26 mouse cellular contexts compared by ENCODE assay signal in genomic region chr7:131880150-131880549, GRCm38 (mm10).
DNase-seq lines count a peak whose midpoint lies in the region; ATAC-seq and TF ChIP-seq lines count a peak whose summit lies in the region.
"Had no signal": no experiment of that assay in that cellular context is flagged by ENCODE, and none has a peak within 500 bp of the region (broad histone marks: within the 10 kb centered on the region; RNA-seq: fewer than 3 reads in every experiment).

No protein-coding gene starts in this region.

- H3K9me3 ChIP-seq in kidney, postnatal 0 days (replicated peaks; ENCODE audit: low read length), result no peaks in the 10 kb centered on the region
- H3K9me3 ChIP-seq in lung, postnatal 0 days (ENCODE audit: low read length), result no peaks in the 10 kb centered on the region
- no peaks in the 10 kb centered on the region for H3K9me3 ChIP-seq in liver, postnatal 0 days (ENCODE audit: low read length)
- H3K9me3 ChIP-seq: forebrain, embryonic 15.5 days; heart, embryonic 12.5 days; limb, embryonic 10.5 days; limb, embryonic 15.5 days; liver, embryonic 13.5 days; neural tube, embryonic 15.5 days had no signal

- no peaks in the 10 kb centered on the region for H3K27me3 ChIP-seq in kidney, postnatal 0 days (ENCODE audit: insufficient read depth, low read length)
- H3K27me3 ChIP-seq in lung, postnatal 0 days (replicated peaks; ENCODE audit: insufficient read depth, low read length), result no peaks in the 10 kb centered on the region
- no peaks in the 10 kb centered on the region for H3K27me3 ChIP-seq in liver, postnatal 0 days (ENCODE audit: insufficient read depth, low read length)
- H3K27me3 ChIP-seq: liver, embryonic 13.5 days had no signal

- 0 out of 2 replicates have a peak, but pooled peaks have one; percentile 30 for TF ChIP-seq EP300 in lung, postnatal 0 days (IDR thresholded peaks at IDR 0.05)
- TF ChIP-seq EP300 in liver, postnatal 0 days (IDR thresholded peaks at IDR 0.05; ENCODE audit: low read depth), result no peak

- no peaks in the 10 kb centered on the region for H3K4me1 ChIP-seq in kidney, postnatal 0 days (replicated peaks; ENCODE audit: insufficient read depth, low read length)
- H3K4me1 ChIP-seq in lung, postnatal 0 days (ENCODE audit: insufficient read depth, low read depth, low read length), result peaks cover 6% of the 10 kb centered on the region; the same call in 1 of the 2 replicates
- H3K4me1 ChIP-seq in liver, postnatal 0 days (ENCODE audit: insufficient read depth), result no peaks in the 10 kb centered on the region
- H3K4me1 ChIP-seq: forebrain, embryonic 15.5 days; heart, embryonic 12.5 days; limb, embryonic 10.5 days; limb, embryonic 15.5 days; liver, embryonic 13.5 days; neural tube, embryonic 15.5 days had no signal

- no peak for DNase-seq in kidney, postnatal 0 days (ENCODE audit: low spot score)
- DNase-seq in kidney, postnatal 25 days, result no peak
- DNase-seq in lung, postnatal 0 days (ENCODE audit: low spot score), result peak; percentile 85
- DNase-seq in lung, postnatal 4 days, result peak; percentile 31 to 76
- no peak for DNase-seq in liver, postnatal 0 days
- DNase-seq in testis, postnatal 14 days (ENCODE audit: low spot score), result no peak
- DNase-seq in yolk sac, embryonic 10.5 days (ENCODE audit: low spot score), result no peak
- DNase-seq: adrenal gland, adult 2 months; adrenal gland, postnatal 36 days; cerebellum, adult 18-20 months; cerebellum, postnatal 14 days; gastrocnemius, postnatal 36 days; heart, adult 18-20 months; kidney, adult 9 months; kidney, postnatal 4 days; liver, embryonic 13.5 days; midbrain, embryonic 14.5 days; right cerebral cortex, postnatal 25 days had no signal

- ATAC-seq in kidney, postnatal 0 days (replicated peaks; ENCODE audit: low FRiP score, low read depth), result no peak
- ATAC-seq in lung, postnatal 0 days, result peak; percentile 91
- no peak for ATAC-seq in liver, postnatal 0 days
- no peak for ATAC-seq in activated CD4-positive, CD25-positive, alpha-beta regulatory T cell, adult 4 months
- ATAC-seq: forebrain, embryonic 15.5 days; intestine, postnatal 0 days had no signal

- H3K4me2 ChIP-seq in kidney, postnatal 0 days (ENCODE audit: low read length), result no peak overlapping the region
- H3K4me2 ChIP-seq in lung, postnatal 0 days (replicated peaks; ENCODE audit: low read depth, low read length), result no peak overlapping the region
- no peak overlapping the region for H3K4me2 ChIP-seq in liver, postnatal 0 days (ENCODE audit: low read depth, low read length)
- H3K4me2 ChIP-seq: forebrain, embryonic 15.5 days; heart, embryonic 12.5 days; hindbrain, embryonic 14.5 days; limb, embryonic 15.5 days; liver, embryonic 13.5 days; neural tube, embryonic 15.5 days had no signal

- 76% methylated on average over 5 of the region's 5 CpGs for WGBS in kidney, postnatal 0 days
- WGBS in lung, postnatal 0 days, result 53% methylated on average over 5 of the region's 5 CpGs
- 55% methylated on average over 5 of the region's 5 CpGs for WGBS in liver, postnatal 0 days (ENCODE audit: insufficient replicate concordance)

- H3K9ac ChIP-seq in kidney, postnatal 0 days (ENCODE audit: low read depth, low read length), result 0 out of 2 replicates have a peak overlapping the region, but pooled peaks have one; percentile 13
- no peak overlapping the region for H3K9ac ChIP-seq in lung, postnatal 0 days (replicated peaks; ENCODE audit: low read depth)
- no peak overlapping the region for H3K9ac ChIP-seq in liver, postnatal 0 days (replicated peaks)
- H3K9ac ChIP-seq: forebrain, embryonic 15.5 days; heart, embryonic 12.5 days; hindbrain, embryonic 14.5 days; limb, embryonic 15.5 days; liver, embryonic 13.5 days; neural tube, embryonic 15.5 days had no signal

- no peaks in the 10 kb centered on the region for H3K36me3 ChIP-seq in kidney, postnatal 0 days (ENCODE audit: insufficient read depth, low read length)
- no peaks in the 10 kb centered on the region for H3K36me3 ChIP-seq in lung, postnatal 0 days (ENCODE audit: insufficient read depth, low read length)
- H3K36me3 ChIP-seq in liver, postnatal 0 days (replicated peaks; ENCODE audit: insufficient read depth, low read length), result no peaks in the 10 kb centered on the region
- H3K36me3 ChIP-seq: forebrain, embryonic 15.5 days; heart, embryonic 12.5 days; limb, embryonic 10.5 days; limb, embryonic 15.5 days; liver, embryonic 13.5 days; neural tube, embryonic 15.5 days had no signal

- TF ChIP-seq CTCF in kidney, postnatal 0 days (IDR thresholded peaks at IDR 0.05; ENCODE audit: low read depth), result no peak
- TF ChIP-seq CTCF in lung, postnatal 0 days (IDR thresholded peaks at IDR 0.05), result no peak
- no peak for TF ChIP-seq CTCF in liver, postnatal 0 days (IDR thresholded peaks at IDR 0.05; ENCODE audit: low read depth)

- H3K4me3 ChIP-seq in kidney, postnatal 0 days (replicated peaks; ENCODE audit: low read depth, low read length), result no peak overlapping the region
- H3K4me3 ChIP-seq in lung, postnatal 0 days (ENCODE audit: low read depth, low read length), result no peak overlapping the region
- no peak overlapping the region for H3K4me3 ChIP-seq in liver, postnatal 0 days (ENCODE audit: low read depth, low read length)
- H3K4me3 ChIP-seq: forebrain, embryonic 15.5 days; heart, embryonic 12.5 days; limb, embryonic 10.5 days; limb, embryonic 15.5 days; liver, embryonic 13.5 days; neural tube, embryonic 15.5 days had no signal

- no peak overlapping the region for H3K27ac ChIP-seq in kidney, postnatal 0 days
- H3K27ac ChIP-seq in lung, postnatal 0 days (ENCODE audit: low read length), result no peak overlapping the region
- no peak overlapping the region for H3K27ac ChIP-seq in liver, postnatal 0 days (ENCODE audit: low read depth)
- H3K27ac ChIP-seq: forebrain, embryonic 15.5 days; hindbrain, embryonic 14.5 days; limb, embryonic 10.5 days; limb, embryonic 15.5 days; liver, embryonic 13.5 days; neural tube, embryonic 15.5 days had no signal

Comparison
In these comparisons a context has a peak if more than half of its experiments do, and no peak if none do; other contexts are left out.
1. DNase-seq: peak in lung, postnatal 0 days (single experiment) and lung, postnatal 4 days (2 of 2); none in kidney, postnatal 0 days (single experiment), kidney, postnatal 25 days (0 of 2), liver, postnatal 0 days (single experiment), testis, postnatal 14 days (single experiment) and yolk sac, embryonic 10.5 days (single experiment).